Mouse (Mus musculus): Measurements from ENCODE around the gene Colq. TPM values are rescaled to one million over a fixed set of nuclear protein-coding genes. Genes with fewer than 3 reads are reported as not detected.

Gene Colq
- polyA plus RNA-seq, 1 experiment from 2014 or later = 0.70 TPM

DNA sequence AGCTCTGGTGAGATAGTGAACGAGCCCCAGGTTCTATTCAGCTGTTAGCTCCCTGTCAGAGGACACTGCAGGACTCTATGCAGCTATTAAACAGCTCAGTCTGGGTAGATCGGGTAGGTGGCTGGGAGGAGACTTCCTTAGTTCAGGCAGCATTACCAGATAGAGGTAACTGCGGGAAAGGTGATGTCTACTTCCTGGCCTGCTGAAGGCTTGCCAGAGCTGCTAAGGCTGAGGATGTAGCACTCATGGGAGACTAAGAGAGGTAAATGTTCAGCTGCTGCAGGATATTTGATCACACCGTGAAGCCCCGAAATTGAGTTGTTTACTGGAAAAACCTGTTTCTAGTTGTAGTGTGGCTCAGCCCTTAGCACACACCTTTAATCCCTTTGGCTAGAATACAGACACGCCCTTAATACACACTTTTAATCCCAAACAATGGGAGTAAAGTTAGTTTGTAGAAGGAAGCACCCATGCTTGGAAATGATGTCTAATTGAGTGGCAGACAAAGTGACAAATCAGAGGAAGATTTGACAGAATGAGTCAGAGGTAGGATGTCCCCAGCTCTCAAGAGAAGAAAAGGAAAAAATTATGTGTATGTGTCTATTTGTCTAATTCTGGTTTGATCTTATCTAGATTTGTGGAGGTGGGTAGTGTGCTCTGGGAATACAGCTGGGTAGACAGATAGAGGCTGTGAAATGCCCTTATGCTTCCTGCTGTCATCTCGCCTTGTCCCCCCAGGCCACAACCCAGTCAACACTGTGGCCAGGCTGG, 65.9 kb downstream of the Colq start:
- H3K27me3 ChIP-seq (replicated peaks; ENCODE audit: control insufficient read depth, insufficient read depth, low read length) = no peaks in the 10 kb centered on the region
- no peaks in the 10 kb centered on the region for H3K4me1 ChIP-seq (replicated peaks; ENCODE audit: control insufficient read depth, insufficient read depth, low read length)
- DNase-seq (ENCODE audit: low spot score) (no peak), ATAC-seq (replicated peaks; ENCODE audit: low FRiP score) (no peak)
- H3K9me3 ChIP-seq (ENCODE audit: control insufficient read depth, low read length) = no peaks in the 10 kb centered on the region
- H3K4me2 ChIP-seq = no peak overlapping the region
- no peak overlapping the region for H3K27ac ChIP-seq (ENCODE audit: low read depth, low read length)
- H3K36me3 ChIP-seq (ENCODE audit: control insufficient read depth, insufficient read depth, low read length) = no peaks in the 10 kb centered on the region
- WGBS = 71% methylated on average over 7 of the region's 7 CpGs
- H3K4me3 ChIP-seq (ENCODE audit: low read depth, low read length) = no peak overlapping the region
- no peak overlapping the region for H3K9ac ChIP-seq (ENCODE audit: low read depth, low read length)

DNA sequence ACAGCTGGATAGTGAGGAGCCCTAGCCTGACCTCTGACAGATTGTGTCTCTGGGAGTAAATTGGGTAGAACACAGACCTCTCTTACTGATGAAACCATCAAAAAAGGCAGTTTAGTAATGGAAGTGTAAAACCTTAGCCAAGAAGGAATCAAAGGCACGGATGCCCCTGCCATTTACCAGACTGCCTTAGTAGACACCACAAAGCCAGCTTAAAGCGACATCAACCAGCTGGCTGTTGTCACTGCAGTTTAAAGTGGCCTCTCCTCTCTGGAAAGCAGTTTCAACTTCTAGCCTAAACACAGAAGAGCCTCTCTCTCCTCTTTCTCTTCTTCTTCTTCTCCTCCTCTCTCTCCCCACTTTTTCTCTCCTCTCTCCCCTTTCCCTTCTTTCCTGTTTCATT, 69.8 kb downstream of the Colq start:
- H3K4me3 ChIP-seq (ENCODE audit: low read depth, low read length) = no peak overlapping the region
- WGBS = 69% methylated on average over 2 of the region's 2 CpGs
- no peak overlapping the region for H3K9ac ChIP-seq (ENCODE audit: low read depth, low read length)
- no peaks in the 10 kb centered on the region for H3K27me3 ChIP-seq (replicated peaks; ENCODE audit: control insufficient read depth, insufficient read depth, low read length)
- ATAC-seq (replicated peaks; ENCODE audit: low FRiP score) (no peak), DNase-seq (ENCODE audit: low spot score) (no peak)
- H3K27ac ChIP-seq (ENCODE audit: low read depth, low read length) = no peak overlapping the region
- no peaks in the 10 kb centered on the region for H3K36me3 ChIP-seq (ENCODE audit: control insufficient read depth, insufficient read depth, low read length)
- no peak overlapping the region for H3K4me2 ChIP-seq
- H3K4me1 ChIP-seq (replicated peaks; ENCODE audit: control insufficient read depth, insufficient read depth, low read length) = peaks cover 3% of the 10 kb centered on the region; the same call in 1 of the 2 replicates
- H3K9me3 ChIP-seq (ENCODE audit: control insufficient read depth, low read length) = no peaks in the 10 kb centered on the region

DNA sequence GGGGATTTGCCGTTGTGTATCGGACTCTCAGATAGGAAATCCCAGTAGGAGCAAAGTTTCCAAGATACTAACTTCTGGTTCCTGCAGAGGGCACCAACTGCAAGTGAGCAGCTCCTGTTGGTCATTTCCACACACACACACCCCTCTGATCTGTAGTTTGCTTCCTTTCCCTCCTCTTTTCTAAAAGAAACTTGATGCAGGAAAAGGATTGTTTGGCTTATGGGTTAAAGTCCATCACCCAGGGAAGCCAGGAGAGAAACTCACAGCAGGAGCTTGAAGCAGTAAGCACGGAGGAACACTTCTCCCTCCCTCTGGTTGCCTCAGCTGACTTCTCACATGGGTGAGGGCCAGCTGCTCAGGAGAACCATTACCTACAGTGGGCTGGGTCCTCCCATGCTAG, 72.0 kb downstream of the Colq start:
- Histone ChIP-seq H3K4me1 (replicated peaks; ENCODE audit: control insufficient read depth, insufficient read depth, low read length) (peaks cover 3% of the 10 kb centered on the region; the same call in 1 of the 2 replicates), H3K27me3 (replicated peaks; ENCODE audit: control insufficient read depth, insufficient read depth, low read length) (no peaks in the 10 kb centered on the region), H3K9me3 (ENCODE audit: control insufficient read depth, low read length) (no peaks in the 10 kb centered on the region), H3K36me3 (ENCODE audit: control insufficient read depth, insufficient read depth, low read length) (no peaks in the 10 kb centered on the region), H3K4me2 (0 out of 2 replicates have a peak overlapping the region, but pooled peaks have one; percentile 5), H3K4me3 (ENCODE audit: low read depth, low read length) (no peak overlapping the region), H3K27ac (ENCODE audit: low read depth, low read length) (no peak overlapping the region), H3K9ac (ENCODE audit: low read depth, low read length) (no peak overlapping the region)
- DNase-seq (ENCODE audit: low spot score) = no peak
- no peak for ATAC-seq (replicated peaks; ENCODE audit: low FRiP score)
- 37% methylated on average over 3 of the region's 3 CpGs for WGBS

DNA sequence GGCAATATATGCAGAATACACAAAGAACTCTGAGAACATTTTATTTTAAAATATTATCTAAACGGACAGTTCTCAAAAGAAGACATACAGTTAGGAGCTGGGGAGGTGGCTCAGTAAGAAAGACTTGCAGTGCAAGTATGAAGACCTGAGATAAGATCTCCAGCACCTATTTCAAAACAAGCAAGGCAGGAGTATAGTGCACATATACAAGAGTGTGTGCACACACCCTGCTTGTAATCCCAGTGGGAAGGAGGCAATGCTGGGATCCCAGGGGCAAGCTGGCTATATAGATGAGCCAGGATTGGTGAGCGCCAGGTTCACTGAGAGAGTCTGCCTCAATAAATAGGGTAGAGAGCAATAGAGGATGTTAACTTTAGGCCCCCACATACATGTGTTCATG, 75.2 kb downstream of the Colq start:
- no peak overlapping the region for H3K27ac ChIP-seq (ENCODE audit: low read depth, low read length)
- WGBS = 93% methylated on average over 2 of the region's 2 CpGs
- ATAC-seq (replicated peaks; ENCODE audit: low FRiP score) (no peak), DNase-seq (ENCODE audit: low spot score) (no peak)
- H3K36me3 ChIP-seq (ENCODE audit: control insufficient read depth, insufficient read depth, low read length) = no peaks in the 10 kb centered on the region
- no peaks in the 10 kb centered on the region for H3K9me3 ChIP-seq (ENCODE audit: control insufficient read depth, low read length)
- H3K27me3 ChIP-seq (replicated peaks; ENCODE audit: control insufficient read depth, insufficient read depth, low read length) = no peaks in the 10 kb centered on the region
- H3K4me1 ChIP-seq (replicated peaks; ENCODE audit: control insufficient read depth, insufficient read depth, low read length) = peaks cover 3% of the 10 kb centered on the region; the same call in 1 of the 2 replicates
- no peak overlapping the region for H3K4me3 ChIP-seq (ENCODE audit: low read depth, low read length)
- no peak overlapping the region for H3K4me2 ChIP-seq
- no peak overlapping the region for H3K9ac ChIP-seq (ENCODE audit: low read depth, low read length)

DNA sequence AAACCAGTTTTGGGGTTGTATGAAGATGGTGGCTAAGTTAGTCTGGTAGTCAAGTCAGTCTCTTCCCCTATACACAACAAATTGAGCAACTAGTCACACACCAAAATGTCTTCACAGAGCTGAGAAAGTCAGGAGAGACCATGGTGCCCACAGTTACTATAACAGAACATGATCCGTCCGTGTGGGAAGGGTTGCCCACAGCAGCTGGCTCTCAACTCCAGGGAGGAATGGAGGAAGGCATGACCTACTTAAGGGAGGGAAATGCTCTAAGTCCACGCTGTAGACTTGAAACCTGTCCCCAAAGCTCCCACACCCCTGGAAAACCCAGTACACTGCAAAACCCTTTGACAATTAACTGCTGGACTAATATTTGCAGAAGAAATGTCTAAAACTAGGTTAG, 80.8 kb downstream of the Colq start:
- H3K4me1 ChIP-seq (replicated peaks; ENCODE audit: control insufficient read depth, insufficient read depth, low read length) = no peaks in the 10 kb centered on the region
- no peak overlapping the region for H3K27ac ChIP-seq (ENCODE audit: low read depth, low read length)
- no peak overlapping the region for H3K4me3 ChIP-seq (ENCODE audit: low read depth, low read length)
- no peaks in the 10 kb centered on the region for H3K27me3 ChIP-seq (replicated peaks; ENCODE audit: control insufficient read depth, insufficient read depth, low read length)
- no peak overlapping the region for H3K4me2 ChIP-seq
- H3K9ac ChIP-seq (ENCODE audit: low read depth, low read length) = no peak overlapping the region
- no peak for ATAC-seq (replicated peaks; ENCODE audit: low FRiP score)
- WGBS = 88% methylated on average over 3 of the region's 3 CpGs
- no peak for DNase-seq (ENCODE audit: low spot score)
- peaks cover 31% of the 10 kb centered on the region for H3K36me3 ChIP-seq (ENCODE audit: control insufficient read depth, insufficient read depth, low read length)
- H3K9me3 ChIP-seq (ENCODE audit: control insufficient read depth, low read length) = no peaks in the 10 kb centered on the region

DNA sequence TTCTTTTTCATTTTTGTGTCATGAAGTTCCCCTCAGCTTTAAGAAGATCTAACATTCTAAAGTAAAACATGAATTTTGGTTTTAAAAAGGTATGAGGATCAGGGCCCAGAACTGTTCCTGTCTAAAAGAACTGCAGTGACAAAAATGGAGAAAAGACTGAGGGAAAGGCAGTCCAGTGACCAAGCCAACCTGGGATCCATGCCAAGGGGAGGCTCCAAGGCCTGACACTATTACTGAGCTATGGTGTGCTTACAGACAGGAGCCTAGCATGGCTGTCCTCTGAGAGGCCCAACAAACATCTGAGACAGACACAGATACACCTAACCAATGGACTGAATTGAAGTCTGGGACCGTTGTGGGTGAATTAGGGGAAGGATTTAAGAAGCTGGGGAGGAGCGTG, 81.2 kb downstream of the Colq start:
- 96% methylated on average over 2 of the region's 2 CpGs for WGBS
- Histone ChIP-seq H3K4me2 (no peak overlapping the region), H3K36me3 (ENCODE audit: control insufficient read depth, insufficient read depth, low read length) (peaks cover 36% of the 10 kb centered on the region), H3K4me3 (ENCODE audit: low read depth, low read length) (no peak overlapping the region), H3K27ac (ENCODE audit: low read depth, low read length) (no peak overlapping the region), H3K9ac (ENCODE audit: low read depth, low read length) (no peak overlapping the region), H3K27me3 (replicated peaks; ENCODE audit: control insufficient read depth, insufficient read depth, low read length) (no peaks in the 10 kb centered on the region), H3K9me3 (ENCODE audit: control insufficient read depth, low read length) (no peaks in the 10 kb centered on the region), H3K4me1 (replicated peaks; ENCODE audit: control insufficient read depth, insufficient read depth, low read length) (no peaks in the 10 kb centered on the region)
- no peak for ATAC-seq (replicated peaks; ENCODE audit: low FRiP score)
- no peak for DNase-seq (ENCODE audit: low spot score)

DNA sequence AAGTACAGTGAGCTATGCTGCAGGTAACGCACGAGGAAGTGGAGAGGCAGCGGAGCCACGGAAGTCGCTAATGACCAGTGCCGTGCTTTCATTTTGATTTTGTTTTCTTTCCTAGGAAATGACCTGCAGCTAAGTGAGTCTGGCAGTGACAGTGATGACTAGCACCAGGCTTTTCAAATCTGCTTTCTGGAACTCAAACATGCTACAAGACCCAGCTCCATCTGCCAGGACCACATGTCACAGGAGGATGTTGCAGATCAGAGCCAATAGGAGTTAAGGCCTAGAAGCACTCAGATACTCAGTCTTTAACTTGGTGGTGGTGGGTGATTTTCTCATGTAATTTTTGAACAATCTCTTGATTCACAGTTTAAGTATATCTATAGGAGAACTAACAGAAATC, 84.7 kb downstream of the Colq start:
- Histone ChIP-seq H3K9me3 (ENCODE audit: control insufficient read depth, low read length) (no peaks in the 10 kb centered on the region), H3K27me3 (replicated peaks; ENCODE audit: control insufficient read depth, insufficient read depth, low read length) (no peaks in the 10 kb centered on the region), H3K9ac (ENCODE audit: low read depth, low read length) (no peak overlapping the region), H3K4me2 (no peak overlapping the region), H3K36me3 (ENCODE audit: control insufficient read depth, insufficient read depth, low read length) (peaks cover 59% of the 10 kb centered on the region), H3K27ac (ENCODE audit: low read depth, low read length) (no peak overlapping the region), H3K4me3 (ENCODE audit: low read depth, low read length) (no peak overlapping the region), H3K4me1 (replicated peaks; ENCODE audit: control insufficient read depth, insufficient read depth, low read length) (no peaks in the 10 kb centered on the region)
- 96% methylated on average over 6 of the region's 6 CpGs for WGBS
- no peak for ATAC-seq (replicated peaks; ENCODE audit: low FRiP score)
- no peak for DNase-seq (ENCODE audit: low spot score)

DNA sequence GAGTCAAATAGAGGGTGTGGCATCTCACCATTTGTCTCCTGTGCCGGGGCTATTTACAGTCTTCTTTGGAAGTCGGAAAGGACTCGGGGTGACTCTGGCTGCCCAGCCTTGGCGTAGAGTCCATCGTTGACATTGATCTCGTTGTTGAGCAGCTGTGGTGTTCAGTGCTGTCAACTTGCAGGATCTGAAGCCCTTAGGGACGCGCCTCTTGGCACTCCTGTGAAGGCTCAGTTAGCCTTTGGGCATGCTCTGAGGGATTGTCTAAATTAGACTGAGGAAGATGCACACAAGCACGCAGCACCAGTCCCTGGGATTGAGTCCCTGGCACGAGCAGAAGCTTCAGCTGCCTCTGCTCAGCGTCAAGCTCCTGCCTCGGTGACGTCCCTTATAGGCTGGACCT, 87.7 kb downstream of the Colq start:
- H3K9me3 ChIP-seq (ENCODE audit: control insufficient read depth, low read length) = no peaks in the 10 kb centered on the region
- no peaks in the 10 kb centered on the region for H3K27me3 ChIP-seq (replicated peaks; ENCODE audit: control insufficient read depth, insufficient read depth, low read length)
- DNase-seq (ENCODE audit: low spot score) (no peak), ATAC-seq (replicated peaks; ENCODE audit: low FRiP score) (no peak)
- no peak overlapping the region for H3K4me2 ChIP-seq
- no peak overlapping the region for H3K4me3 ChIP-seq (ENCODE audit: low read depth, low read length)
- peaks cover 61% of the 10 kb centered on the region for H3K36me3 ChIP-seq (ENCODE audit: control insufficient read depth, insufficient read depth, low read length)
- H3K4me1 ChIP-seq (replicated peaks; ENCODE audit: control insufficient read depth, insufficient read depth, low read length) = no peaks in the 10 kb centered on the region
- no peak overlapping the region for H3K27ac ChIP-seq (ENCODE audit: low read depth, low read length)
- 96% methylated on average over 13 of the region's 13 CpGs for WGBS
- H3K9ac ChIP-seq (ENCODE audit: low read depth, low read length) = no peak overlapping the region

DNA sequence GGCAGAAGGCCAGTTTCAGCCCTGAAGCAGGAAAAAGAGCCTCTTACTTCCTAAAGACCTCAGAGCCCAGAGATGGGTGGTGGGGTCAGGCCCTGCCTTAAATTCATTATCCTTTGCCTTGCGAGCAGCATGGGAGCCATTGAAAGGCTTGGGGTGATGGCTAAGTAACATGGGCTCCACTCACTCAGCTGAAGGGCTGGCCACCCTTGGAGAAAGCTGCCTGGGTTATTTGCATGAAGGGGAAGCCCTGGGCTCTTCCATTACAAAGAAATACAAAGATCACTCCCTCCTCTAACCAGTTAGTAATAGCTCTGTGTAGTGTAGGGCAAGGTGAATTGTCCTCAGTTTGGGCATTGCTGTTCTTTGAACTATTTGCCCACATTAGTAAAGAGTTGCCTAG, 91.6 kb downstream of the Colq start:
- peaks cover 33% of the 10 kb centered on the region for H3K36me3 ChIP-seq (ENCODE audit: control insufficient read depth, insufficient read depth, low read length)
- no peak overlapping the region for H3K9ac ChIP-seq (ENCODE audit: low read depth, low read length)
- no peaks in the 10 kb centered on the region for H3K9me3 ChIP-seq (ENCODE audit: control insufficient read depth, low read length)
- H3K27ac ChIP-seq (ENCODE audit: low read depth, low read length) = no peak overlapping the region
- H3K4me2 ChIP-seq = no peak overlapping the region
- DNase-seq (ENCODE audit: low spot score) (no peak), ATAC-seq (replicated peaks; ENCODE audit: low FRiP score) (no peak)
- H3K27me3 ChIP-seq (replicated peaks; ENCODE audit: control insufficient read depth, insufficient read depth, low read length) = no peaks in the 10 kb centered on the region
- WGBS = 80% methylated on average over 1 of the region's 1 CpGs
- peaks cover 14% of the 10 kb centered on the region; the same call in 1 of the 2 replicates for H3K4me1 ChIP-seq (replicated peaks; ENCODE audit: control insufficient read depth, insufficient read depth, low read length)
- H3K4me3 ChIP-seq (ENCODE audit: low read depth, low read length) = no peak overlapping the region

Measured in liver, embryonic 11.5 days (tissue).